Mouse (Mus musculus) heart, adult 11 months (tissue): ENCODE measurements around the gene Tmem202.

Experiments used
- DNase-seq: peaks from one replicate; pipeline ENCODE4 v3.0.0; 2022

Tmem202 gene

GRCm38 (mm10) chr9:59531645-59532044, 8.0 kb downstream of the Tmem202 start:
- DNase-seq, result no peak

- DNase-seq, result no peak
These were observed 11.4 kb downstream of the Tmem202 start for GRCm38 (mm10) chr9:59528274-59528673.

- DNase-seq, result no peak
These were observed 12.1 kb downstream of the Tmem202 start for GRCm38 (mm10) chr9:59527580-59527979.

DNA sequence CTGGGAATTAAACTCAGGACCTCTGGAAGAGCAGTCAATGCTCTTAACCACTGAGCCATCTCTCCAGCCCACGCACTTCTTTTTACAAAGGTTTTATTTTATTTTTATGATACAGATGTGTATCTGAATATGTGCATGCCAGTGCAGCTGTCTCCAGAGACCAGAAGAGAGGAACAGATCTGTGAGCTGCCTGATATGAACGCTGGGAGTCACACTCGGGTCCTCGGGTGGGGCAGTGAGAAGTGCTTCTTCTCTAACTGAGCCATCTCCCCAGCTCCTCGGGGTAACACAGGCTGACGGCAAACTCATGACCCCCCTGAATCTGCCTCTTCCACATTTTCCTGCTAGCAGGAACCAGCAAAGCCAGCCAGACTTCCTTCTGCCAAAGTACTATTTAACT, 12.9 kb downstream of the Tmem202 start:
- no peak for DNase-seq

GRCm38 (mm10) chr9:59522906-59523305, 16.7 kb downstream of the Tmem202 start:
- DNase-seq, result peak; percentile 94

- DNase-seq, result no peak
These were observed 20.3 kb downstream of the Tmem202 start for GRCm38 (mm10) chr9:59519396-59519795.

DNA sequence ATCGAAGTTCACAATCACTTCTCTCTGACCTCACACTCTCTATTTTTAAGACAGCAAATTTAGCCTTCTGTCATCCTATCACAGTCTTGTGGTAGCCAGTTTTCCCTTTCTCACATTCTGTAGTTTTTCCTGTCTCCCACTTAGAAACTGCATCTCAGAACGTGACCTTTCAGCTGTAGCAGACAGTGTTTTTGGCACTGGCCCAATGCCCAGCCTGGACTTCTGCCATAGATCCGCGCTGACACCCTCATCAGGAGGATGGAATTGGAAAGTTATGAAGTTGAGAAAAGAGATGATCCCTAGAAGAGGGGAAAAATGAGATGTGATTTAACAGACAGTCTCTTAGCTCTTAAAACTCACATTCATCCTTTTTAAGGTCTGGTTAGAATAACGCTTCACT, 20.7 kb downstream of the Tmem202 start:
- peak; percentile 86 for DNase-seq

GRCm38 (mm10) chr9:59517127-59517526, 22.5 kb downstream of the Tmem202 start:
- peak; percentile 85 for DNase-seq

DNA sequence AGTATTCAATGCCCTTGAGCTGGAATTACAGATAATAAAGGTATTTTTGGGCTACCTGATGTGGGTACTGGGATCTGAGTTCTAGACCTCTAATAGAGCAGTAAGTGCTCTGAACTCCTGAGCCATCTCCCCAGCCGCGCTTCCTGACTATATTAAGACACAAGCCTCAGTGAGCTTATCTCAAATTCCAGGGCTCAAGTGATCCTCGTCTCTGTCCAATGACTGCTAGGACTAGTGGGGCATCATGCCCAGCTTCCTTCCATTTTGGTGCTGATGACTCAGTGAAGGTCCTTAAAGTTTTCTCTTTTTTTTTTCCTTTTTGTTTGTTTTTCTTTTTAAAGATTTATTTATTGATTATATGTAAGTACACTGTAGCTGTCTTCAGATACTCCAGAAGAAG, 24.6 kb downstream of the Tmem202 start:
- DNase-seq, result peak; percentile 85

DNA sequence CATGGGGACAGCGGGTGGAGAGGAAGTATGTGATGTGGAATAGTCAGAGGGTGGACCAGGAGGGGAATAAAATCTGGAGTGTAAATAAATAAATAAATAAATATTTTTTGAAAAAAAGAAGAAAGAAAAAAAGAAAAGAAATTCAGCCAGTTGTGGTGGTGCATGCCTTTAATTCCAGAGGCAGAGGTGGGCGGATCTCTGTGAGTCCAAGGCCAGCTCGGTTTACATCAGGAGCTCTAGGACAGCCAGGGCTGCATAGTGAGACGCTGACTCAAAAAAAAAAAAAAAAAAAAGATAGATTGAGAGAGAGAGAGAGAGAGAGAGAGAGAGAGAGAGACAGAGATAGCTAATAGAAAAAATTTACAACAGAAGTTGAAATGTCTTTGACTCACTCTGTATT, 27.3 kb downstream of the Tmem202 start:
- DNase-seq, result no peak

GRCm38 (mm10) chr9:59508146-59508545, 31.5 kb downstream of the Tmem202 start:
- DNase-seq, result peak; percentile 18

GRCm38 (mm10) chr9:59487331-59487730, 52.3 kb downstream of the Tmem202 start:
- DNase-seq, result no peak

GRCm38 (mm10) chr9:59486549-59487065, 53.0 kb downstream of the Tmem202 start, which contains the start of gene Arih1:
Gene Arih1, minus strand, starts transcription at chr9:59486618.
- DNase-seq, result peak; percentile 100

DNA sequence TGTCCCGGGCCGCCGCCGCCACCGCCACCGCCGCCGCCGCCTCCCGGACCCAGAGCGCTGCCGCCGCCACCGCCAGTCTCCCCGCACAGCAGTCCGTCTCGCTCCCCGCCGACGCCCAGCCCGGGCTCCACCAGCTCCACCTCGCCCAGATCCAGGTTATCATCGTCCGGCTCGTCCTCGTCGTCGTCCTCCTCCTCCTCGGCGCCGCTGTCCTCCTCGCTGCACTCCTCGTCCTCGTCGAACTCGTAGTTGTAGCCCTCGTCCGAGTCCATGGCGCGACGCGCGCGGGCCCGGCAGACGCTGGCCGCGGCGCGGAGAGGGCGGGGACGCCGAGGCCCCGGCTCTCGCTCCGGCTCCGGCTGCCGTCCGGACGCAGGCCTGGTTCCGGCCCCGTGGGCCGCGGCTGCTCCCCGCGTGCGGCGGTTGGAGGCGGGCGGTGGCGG, 53.5 kb downstream of the Tmem202 start:
- DNase-seq, result no peak

DNA sequence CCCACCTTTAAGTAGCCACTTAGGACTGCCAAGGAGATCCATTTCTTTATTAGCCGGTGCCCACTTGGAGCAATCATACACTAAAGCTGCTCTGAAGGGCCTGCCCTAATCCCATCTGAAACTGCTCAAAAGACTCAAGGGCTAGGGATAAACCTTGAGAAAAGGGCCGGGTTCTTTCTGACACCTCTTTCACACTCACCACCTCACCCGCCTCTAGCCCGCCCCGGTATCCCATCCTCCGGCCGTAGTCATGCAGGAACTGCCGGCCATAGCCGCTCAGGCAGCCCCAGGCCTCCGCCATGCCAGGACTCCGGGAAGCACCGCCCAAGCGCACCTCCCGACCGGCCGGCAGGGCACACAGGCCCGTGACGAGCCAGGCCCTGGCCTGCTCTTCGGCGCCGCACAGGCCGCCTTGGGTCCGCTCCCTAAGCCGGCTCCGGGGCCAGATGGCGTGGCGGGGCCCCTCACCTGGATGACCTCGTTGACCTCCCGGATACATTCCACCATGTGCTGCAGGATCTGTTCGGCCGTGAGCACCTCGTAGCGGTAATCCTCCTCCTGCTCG, 54.1 kb downstream of the Tmem202 start:
- peak; percentile 98 for DNase-seq

GRCm38 (mm10) chr9:59484760-59485159, 54.9 kb downstream of the Tmem202 start:
- no peak for DNase-seq

- DNase-seq, result no peak
These were observed 57.2 kb downstream of the Tmem202 start for GRCm38 (mm10) chr9:59482419-59482818.

DNA sequence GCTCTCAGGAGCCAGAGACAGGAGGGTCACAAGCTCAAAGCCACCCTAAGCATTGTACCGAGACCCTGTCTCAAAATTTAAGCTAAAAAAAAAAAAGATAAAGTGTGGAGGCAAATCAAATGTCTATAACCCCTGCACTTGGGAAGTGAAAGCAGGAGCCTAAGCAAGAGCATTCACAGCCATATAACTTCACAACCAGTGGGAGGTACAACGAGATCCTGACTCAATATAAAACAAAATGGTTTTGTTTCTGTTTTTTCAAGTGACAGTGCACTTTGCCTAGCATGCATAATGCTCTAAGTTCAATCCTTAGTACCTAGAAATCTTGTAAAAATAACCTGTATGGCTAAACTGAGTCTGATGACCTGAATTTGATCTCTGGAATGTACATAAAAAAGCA, 63.0 kb downstream of the Tmem202 start:
- no peak for DNase-seq

- no peak for DNase-seq
These were observed 64.8 kb downstream of the Tmem202 start for GRCm38 (mm10) chr9:59474838-59475237.

- DNase-seq, result no peak
These were observed 66.5 kb downstream of the Tmem202 start for GRCm38 (mm10) chr9:59473171-59473570.

DNA sequence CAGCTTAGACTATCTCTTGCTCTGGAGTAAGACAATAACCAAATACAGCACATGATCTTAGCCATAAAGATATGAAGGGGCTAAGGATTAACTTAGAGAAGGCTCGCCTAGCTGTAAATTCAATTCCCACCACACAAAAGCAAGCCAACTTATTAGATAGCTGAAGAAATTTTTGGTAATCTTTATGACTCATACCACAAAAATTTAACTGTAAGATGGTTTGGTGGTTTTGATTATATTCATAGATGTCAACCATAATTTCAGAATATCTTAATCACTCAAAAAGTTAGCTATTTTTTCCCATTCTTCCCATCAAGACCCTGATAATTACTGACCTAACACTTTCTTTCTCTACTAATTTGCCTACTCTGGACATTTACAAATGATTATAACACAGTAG, 70.2 kb downstream of the Tmem202 start:
- DNase-seq, result no peak
